Mouse (Mus musculus) heart, adult 2 months (tissue): Measurements from ENCODE around the gene Zfp507.

Source experiments
- CTCF ChIP-seq: fragments of 200-600 bp; IDR thresholded peaks from 2 replicates; pipeline ENCODE4 v1.8.1; 2022; ENCODE audit warnings: antibody characterized with exemption, mild to moderate bottlenecking, moderate library complexity
- EP300 ChIP-seq: fragments of 200-500 bp; IDR thresholded peaks from 2 replicates; pipeline ENCODE4 v1.6.1; 2011; ENCODE audit warnings: low read depth, low read length, control low read depth; ENCODE audit not compliant: insufficient read depth
- POLR2A ChIP-seq: fragments of 200-500 bp; IDR thresholded peaks from 2 replicates; pipeline ENCODE4 v1.6.1; 2011; ENCODE audit warnings: mild to moderate bottlenecking, low read depth, low read length, control low read depth; ENCODE audit not compliant: insufficient read depth

DNA sequence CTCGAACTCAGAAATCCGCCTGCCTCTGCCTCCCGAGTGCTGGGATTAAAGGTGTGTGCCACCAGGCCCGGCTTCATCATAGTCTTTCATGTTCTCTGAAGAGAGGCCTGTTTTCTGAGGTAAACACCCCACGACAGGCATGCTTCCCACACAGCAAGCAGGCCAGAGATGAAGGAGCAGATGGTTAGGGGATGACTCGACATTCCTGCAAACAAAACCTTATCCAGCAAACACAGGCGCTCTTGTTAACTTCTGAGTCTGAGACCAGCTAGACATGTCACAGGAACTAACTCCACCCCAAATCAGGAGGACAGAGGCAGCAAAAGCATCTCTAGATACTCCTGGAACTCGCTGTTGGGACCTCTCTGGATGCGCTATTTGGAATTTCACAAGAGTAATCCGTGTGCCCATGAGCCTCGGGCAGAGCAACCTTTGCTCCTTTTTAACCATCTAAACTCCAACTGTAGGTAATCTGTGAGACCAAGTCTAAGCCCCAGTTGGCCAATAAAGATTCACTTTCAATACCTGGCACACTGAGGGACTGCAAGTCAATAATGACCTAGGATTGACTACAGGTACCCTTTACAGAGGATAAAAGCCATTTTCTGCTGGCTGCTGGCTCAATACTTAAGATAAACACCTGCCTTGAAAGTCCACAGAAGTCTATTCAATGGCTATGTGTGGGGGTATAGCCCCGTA, 10.5 kb downstream of the Zfp507 start:
- TF ChIP-seq CTCF, result no peak
- no peak for TF ChIP-seq POLR2A
- TF ChIP-seq EP300, result no peak
